Mouse (Mus musculus) lung, postnatal 10 days (tissue): Measurements from ENCODE around the gene Ttll6.

Experiments used
- DNase-seq: peaks from one replicate; pipeline ENCODE4 v3.0.0; 2021

Ttll6 gene

DNA sequence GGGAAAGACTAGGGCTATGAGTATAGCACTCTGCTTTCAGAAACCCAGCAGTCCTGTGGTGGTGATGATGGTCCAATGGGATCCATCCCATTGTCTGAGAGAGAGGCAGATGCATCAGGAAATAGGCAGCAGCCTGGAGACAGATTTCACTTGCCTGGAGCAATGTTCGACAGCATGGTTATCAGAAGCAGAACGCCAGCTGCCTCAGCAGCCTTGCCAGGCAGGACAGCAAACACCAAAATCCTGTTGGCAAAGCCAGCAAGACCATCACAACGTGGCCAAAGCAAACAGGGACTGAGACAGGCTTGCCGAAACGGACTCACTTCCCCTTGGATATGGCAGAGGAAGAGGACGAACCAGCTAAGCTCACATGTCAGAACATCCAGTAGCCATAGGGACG lies 35.4 kb downstream of the Ttll6 start:
- DNase-seq = no peak

DNA sequence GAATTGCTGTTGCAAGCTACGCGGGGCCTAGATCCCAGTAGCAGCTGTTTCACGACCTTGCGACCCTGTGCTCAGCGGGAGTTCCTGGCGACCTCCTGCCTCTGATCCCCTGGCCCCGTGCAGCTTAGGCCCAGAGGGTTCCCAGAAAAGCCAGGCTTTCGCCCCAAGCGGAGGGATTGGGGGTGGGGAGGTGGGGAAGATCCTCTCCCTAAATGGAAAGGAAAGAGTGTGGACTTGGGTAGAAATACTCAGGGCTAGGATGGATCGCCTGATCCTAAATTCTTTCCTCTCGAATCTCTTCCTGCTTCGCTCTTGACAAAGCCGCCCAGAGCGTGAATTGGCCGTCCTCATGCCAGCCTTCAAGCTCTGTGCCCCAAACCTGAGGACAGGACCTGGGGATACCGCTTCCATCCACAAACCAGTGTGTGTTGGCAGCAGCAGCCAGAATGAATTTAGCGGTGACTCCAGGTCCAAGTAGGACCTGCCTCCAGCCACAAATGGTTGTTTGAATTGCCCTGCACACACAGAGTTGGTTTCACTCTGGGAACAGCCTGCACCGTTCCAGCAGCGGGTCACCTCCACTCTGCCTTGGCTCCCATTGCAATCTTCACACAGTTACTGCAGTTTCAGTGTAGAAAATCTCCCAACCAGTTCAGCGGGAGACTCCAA lies 37.3 kb downstream of the Ttll6 start:
- no peak for DNase-seq

DNA sequence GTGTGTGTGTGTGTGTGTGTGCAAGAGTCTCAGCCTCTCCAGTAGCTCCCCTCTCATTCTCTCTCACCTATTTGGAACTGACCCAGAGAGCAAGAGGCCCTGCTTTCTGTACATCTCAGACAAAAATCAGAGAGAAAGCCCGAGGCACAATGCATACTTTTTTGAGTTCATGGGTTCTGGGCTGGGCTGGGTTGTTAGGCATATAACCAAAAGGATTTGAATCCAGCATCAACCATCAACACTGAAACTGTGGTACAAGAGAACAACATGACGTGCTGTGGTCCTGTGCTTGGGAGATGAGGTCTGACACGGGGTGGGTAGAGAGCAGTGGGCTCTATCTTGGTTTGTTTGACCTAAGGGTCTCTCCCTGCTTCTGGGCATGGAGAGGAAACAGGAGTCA lies 38.0 kb downstream of the Ttll6 start:
- no peak for DNase-seq

DNA sequence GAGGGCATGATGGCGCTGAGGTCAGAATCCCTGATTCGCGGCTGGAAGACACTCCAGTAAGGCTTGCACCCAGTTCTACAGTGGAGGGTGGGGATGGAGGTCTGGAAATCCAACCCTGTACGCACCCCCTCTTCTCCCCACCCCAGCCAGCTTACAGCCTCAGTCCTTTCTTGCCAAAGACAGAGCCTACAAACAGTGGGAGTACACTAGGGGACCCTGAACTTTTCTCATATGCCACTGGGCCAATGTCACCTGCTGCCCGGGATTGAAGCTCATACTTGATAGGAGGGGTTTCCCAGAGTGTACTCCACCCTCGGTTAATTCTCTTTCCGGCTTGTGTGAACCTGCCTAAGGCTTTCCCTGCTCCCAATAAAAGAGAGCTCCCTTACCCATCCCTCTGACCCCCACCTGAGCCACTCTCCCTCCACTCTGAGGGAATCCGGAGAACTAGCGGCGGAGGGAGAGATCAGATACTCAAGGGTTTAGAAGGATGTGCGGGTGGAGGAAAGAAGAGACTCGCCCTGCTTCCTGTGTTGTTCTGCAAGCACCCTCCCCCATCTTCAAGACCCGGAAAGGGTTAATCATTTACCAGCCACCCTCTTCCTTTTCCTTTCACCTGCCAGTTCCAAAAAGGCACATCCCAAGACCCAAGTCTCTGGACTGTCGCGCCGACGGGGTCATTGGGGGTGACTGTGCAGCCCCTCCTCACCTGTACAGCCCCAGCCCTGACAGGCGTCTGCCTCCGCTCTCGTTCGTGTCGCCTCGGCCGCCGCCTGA lies 39.1 kb downstream of the Ttll6 start:
- DNase-seq = no peak

DNA sequence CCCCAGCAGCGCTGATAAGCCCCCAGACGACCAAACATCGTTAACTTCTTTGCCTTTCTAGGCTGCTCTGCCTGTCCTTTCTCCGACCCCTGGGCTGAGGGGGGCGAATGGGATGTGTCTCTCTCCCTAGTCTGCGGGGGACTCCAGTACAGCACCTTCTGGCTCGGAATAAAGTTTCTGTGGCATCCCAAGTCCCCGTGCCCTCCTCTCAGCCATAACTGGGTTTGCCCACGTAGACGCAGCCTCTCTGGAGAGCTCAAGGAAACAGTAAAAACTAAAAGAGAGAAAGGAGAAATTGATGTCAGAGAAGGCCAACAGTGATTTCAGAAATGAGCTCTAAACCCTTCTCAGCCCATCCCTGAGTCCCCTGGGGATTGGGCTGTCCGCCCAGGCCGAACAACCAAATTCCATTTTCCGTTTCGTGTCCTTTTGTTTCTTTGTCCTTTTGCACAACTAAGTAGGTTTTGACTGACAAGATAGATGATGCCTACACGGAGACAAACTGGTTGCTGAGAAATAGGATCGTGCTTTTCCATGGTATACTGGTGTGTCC lies 39.8 kb downstream of the Ttll6 start:
- no peak for DNase-seq

DNA sequence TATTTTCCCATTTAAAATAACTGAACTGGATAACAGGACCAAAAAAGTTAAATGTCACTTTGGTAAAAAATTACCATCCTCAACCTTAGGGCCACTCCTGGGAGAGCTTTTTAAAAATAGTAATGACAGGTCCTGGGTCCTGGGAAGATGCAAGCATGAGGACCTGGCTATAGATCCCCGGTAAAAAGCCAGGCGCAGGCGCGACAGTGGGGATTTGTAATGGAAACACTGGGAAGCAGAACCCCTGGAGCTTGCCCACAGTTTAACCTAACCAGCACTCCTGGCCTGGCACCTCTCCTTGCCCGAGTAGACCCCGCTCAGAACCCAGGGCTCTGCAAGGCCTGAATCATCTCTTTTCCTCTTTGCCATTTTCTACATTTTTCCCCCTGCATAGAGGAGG lies 41.3 kb downstream of the Ttll6 start:
- DNase-seq = no peak

DNA sequence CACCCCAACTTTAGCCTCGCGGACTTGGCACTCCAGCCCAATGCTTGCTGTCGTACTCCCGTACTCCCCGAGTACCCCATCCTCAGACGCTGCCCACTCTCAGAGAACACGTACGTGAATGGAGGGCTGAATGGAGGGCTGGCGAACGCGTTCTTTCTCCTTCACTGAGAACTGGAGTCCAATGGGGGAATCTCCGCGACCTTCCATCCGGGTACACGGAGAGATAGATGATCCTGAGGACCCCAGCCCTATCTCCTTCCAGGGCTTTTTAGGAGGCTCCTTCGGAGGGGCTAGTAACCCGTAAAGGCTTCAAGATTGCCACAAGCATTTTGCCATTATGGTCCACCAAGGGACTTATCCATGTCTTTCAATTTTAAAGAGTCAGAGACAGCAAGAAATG lies 41.9 kb downstream of the Ttll6 start:
- DNase-seq = no peak

DNA sequence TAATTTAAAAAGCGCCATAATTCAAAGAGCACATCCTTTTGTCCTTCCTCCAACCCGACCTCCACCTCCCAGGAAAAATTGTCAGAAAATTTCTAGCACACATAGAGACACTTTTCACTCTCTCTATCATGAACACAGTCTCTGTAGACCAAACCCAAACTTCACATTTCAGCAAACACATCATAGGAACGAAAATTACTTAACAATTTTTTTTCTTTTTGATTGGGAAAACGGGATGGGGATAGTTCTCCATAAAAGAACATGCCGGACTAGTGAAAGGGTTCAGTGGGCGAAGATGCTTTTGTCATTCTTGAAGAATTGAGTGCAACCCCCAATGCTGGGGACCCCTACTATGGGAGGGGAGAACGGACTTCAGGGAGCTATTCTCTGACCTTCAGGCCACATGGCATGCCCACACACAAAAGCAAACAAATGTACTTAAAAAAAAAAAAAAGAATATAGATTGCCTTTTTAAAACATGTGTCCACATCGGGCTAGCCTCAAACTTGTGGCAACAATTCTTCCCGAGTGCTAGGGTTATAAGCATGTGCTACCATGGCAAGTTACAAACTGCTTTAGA lies 42.5 kb downstream of the Ttll6 start:
- no peak for DNase-seq

DNA sequence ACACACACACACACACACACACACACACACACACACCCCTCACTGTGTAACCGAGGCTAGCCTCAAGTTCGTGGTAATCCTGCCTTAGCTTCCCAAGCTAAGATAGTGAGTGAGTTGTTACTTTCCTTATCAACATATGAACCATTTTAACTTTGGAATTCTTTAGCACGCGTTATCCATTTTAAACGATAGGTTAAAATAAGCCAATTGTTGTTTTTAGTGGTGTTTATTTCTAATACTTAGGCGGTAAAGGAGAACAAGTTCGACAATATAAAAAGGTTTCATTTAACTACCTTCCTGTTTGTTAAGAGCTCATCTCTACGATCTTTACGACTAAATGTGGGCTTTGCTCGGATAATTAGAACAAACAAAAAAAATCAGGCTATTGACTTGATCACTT lies 43.3 kb downstream of the Ttll6 start:
- DNase-seq = no peak

DNA sequence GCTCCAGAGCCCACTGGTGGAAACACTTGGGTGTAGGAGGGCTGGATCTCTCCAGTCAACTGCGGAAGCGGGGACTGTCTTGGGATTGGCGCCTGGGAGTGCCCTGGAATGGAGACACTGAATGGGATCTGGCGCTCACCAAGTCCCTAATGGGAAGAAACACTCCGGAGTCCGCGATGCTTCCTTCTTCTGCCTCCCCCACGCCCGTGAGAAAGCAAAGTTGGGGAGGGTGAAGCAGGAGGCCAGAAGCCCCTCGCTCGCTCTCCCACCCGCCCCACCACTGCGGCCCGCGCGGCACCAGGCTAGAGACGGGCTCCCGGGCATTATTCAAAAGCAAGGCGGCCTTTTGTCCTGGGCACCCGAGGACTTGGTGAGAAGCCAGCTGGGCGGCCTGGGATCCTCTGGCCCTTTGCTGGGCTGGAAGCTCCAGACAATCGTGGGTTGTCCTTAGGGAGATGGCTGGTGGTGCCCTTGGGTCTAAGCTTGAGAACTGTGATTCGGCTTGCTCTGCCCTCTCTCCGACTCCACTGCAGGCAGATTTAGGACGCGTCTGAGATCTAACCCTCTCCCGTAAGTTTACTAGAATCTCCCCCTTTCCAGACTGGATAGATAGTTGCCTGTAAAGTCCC lies 44.1 kb downstream of the Ttll6 start:
- DNase-seq = no peak

DNA sequence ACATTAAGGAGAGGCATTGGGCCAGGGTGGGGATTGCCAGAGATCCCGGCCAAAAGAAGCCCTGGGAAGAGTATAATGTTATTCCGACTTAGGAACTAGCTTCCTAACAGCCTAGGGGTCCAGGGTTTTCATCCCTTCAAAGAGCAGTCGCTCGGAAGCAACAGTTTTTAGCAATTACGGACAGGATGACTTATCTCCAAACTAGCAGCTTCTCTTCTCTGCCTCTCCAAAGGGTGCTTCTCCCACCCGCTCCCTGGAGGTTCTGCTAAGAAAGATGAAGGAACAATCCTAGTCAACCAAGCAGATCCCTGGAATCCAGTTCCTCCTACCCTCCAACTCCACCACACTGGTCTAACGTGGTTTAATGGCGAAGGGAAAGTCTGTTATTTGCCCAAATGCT lies 44.8 kb downstream of the Ttll6 start:
- no peak for DNase-seq

DNA sequence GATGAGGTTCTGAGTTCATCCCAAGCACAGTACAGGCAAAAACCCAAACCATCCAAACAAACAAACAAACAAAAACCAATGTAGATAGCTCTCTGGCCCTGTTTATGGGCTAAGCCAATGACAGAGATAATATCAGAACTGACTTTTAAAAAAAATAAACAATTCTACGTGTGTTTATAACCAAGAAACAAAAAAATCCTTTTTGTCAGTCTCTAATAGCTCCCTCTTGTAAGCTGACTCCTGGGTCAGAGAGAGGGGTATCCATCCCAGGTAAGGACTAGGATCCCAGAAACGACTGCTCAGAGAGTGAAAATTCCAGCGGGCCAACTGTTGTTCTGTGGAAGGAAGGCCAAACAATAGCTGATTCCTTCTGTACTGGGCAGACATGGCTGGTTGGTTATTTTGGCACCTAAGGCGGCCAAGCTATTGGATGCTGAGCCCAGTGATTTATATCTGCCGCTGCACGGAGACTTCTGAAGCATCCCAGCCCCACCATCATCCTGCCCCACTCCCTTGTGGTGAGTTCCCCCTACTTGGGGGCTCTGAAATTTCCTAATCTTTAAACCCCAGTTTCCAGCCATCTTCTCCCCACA lies 45.4 kb downstream of the Ttll6 start:
- no peak for DNase-seq

DNA sequence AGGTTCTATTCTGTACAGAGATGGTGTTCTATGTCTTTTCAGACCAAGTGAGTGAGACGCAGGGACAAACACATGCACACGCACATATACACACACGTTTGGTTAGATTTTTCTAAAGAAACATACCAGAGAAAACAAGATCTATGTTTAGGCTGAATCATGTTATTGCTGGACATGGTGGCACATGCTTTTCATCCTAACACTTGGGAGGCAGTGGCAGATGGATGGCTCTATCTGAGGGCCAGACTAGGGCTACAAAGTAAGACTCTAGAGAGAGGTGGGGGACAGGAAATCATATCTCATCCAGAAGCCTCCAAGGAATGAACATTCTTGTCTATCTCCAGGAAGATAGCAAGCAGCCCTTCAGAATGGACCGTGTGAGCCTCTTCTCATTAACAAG lies 47.5 kb downstream of the Ttll6 start:
- DNase-seq = no peak

DNA sequence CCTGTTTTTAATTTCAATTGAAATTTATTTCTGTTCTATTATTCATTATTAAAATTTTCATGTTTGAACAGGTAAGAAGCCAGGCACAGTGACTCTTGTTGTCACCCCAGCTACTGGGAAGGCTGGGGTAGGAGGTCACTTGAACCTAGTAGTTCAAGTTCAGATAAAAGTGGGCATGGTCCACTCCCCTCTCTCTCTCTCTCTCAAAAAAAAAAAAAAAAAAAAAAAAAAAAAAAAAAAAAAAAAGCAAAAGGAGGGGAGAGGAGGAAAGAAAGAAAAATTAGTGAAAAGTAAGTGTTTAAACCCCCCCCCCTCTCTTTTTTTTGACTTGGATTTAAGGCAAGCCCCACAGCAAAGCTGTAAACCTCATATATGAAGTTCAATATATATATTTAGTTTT lies 50.6 kb downstream of the Ttll6 start:
- no peak for DNase-seq

DNA sequence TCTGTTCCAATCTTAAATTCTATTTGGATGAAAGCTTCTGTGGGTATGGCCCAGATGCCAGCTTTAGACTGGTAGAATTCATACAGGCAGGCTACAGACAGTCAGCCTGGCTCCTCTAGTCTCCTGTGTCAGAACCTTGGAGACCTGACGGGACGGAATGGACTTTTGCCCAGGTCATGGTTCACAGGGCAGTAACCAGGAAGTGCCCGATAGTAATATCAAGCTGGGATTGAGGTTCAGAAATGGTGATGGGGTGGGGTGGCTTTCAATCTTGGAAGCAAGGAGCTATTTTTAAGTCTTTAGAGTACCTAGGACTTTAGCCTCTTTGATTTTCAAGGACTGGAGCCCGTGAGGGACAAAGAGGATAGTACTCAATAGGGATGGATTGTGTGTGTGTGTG lies 53.7 kb downstream of the Ttll6 start:
- no peak for DNase-seq

DNA sequence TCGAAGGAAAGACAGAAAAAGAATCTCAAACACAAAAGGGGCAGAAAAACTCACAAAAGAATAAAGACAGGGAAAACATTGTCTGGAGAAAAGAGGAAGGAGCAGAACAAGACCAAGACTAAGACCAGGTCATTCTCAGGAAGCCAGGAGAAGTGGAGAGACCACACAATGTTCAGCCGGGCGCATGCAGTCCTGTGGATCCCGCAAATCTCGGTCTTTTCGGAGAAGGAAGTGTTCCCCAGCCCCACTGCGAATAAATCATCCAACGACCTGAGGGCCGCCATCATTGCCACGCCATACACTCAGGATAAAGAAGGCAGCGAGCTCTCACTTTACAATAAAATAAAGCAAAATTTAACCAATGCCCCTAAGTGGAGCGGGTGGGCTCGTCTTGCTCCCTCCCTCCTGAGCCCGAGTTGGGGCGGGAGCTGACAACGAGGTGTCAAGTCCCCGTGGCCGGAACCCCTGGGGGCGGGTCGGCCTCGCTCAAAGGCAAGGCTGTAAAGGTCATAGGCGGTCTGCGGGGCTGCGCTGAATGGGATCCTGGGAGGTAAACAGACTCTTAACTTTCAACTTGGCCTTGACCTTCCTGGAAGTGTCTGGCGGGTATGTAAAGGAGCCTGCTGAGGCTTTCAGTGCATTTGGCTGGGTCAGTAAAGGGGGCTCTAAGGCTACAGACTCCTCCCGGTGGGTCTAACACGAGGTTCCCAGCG lies 56.4 kb downstream of the Ttll6 start:
- DNase-seq = no peak

DNA sequence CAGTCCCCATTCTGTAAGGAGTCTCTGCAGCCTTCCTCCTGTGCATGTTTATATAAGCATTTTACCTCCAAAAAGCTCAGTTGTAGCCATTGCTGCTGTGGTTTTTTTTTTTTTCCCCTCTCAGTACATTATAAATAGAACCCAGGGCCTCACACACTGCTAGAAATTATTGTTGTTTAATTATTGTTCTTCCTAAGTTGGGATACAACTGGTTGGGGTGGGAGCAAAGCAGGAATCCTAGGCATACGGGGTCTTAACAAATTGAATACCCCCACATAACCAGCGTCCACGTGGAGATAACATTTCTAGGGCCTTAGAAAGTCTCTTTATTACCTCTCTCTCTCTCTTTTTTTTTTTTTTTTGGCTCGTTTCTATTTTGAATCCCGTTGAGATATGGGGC lies 57.5 kb downstream of the Ttll6 start:
- no peak for DNase-seq

DNA sequence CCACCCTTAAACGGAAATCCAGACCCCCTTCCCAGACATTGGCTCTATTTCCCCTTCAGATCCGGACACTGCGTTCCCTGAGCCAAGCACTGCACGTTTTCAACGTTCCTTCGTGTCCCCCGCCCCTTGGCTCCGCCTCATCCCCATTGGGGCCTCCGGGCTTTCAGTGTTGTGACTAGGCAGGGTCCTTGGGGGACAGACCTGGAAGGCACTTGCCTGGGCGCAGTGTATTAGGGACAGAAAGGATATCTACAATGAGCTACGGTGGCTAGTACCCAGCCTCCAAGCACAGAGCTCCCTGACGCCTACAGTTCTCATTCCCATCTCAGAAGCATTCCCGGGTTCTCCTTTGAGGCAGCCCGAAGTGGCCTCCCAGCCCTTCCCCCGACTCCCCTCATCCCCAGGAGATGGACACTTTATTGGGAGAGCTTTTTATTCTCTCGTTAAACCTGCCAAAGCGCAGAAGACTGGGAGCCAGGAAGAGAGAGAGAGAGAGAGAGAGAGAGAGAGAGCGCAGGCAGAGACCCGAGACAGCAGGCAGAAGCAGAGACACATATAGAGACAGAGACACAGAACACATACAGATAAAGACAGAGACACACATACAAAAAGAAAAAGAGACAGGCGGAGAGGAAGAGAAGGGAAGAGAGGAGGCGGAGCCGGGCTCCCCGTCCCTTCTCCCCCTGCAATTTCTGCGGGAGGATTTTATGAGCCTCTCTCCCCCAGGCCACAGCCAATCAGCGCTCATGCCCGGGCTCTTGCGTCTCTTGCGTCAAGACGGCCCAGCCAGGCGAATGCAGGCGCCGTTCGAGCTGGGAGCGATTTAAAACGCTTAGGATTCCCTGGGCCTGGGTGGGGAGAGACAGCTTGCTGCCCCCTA lies 60.2 kb downstream of the Ttll6 start, which contains the start of gene Hoxb13:
Hoxb13 (plus strand) TSS at position 796 of the 880 bp plus-strand sequence.
- no peak for DNase-seq

DNA sequence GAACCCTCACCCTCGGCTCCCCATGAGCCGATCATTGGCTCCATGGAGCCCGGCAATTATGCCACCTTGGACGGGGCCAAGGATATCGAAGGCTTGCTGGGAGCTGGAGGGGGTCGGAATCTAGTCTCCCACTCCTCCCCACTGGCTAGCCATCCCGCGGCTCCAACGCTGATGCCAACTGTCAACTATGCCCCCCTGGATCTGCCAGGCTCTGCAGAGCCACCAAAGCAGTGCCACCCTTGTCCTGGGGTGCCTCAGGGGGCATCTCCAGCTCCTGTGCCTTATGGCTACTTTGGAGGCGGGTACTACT lies 60.8 kb downstream of the Ttll6 start:
- DNase-seq = no peak

DNA sequence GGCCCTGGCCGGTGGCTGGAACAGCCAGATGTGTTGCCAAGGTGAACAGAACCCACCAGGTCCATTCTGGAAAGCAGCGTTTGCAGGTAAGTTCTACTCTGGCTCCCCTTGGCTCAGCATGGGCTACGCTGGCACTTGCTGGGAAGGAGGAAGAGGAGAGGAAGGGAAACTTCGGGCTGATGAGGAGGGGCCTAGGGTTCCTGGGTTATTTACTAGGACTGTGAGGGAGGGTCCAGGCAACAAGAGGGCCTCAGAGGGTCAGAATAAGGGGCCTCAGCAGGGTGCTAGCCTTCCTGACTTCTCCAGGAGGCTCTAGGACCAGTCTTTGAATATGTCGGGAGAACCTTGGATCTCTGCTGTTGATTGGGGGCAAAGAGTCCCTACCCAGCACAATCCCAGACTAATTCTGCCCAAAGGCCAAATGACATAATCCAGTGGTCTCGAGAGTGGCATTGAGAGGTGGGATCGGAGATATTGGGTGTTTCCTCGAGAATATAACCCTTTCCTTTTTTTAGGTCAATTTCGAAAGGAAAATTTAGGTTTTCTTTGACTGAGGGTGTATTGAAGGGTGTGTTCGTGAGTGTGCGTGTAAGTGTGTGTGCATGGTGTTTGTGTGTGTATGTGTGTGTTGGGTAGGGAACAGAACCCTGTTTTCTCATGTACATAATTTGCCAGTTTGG lies 61.5 kb downstream of the Ttll6 start:
- no peak for DNase-seq

DNA sequence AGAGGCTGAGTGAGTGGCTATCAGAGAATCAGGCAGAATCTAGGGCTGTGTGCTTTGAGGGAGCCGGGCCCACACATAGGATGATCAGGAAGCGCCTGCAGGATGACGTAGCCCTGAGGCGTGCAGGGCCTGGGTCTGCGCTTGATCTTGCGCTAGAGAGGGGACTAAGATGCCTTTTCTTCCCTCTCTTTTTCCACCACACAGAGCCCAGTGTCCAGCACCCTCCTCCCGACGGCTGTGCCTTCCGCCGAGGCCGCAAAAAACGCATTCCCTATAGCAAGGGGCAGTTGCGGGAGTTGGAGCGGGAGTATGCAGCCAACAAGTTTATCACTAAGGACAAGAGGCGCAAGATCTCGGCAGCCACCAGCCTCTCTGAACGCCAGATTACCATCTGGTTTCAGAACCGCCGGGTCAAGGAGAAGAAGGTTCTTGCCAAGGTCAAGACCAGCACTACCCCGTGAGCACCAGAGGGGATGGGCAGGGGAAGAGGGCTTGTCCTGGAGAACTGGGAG lies 62.2 kb downstream of the Ttll6 start:
- no peak for DNase-seq
